Mouse (Mus musculus) intestine, postnatal 0 days (tissue): ENCODE measurements around the gene Urb1. TPM values are rescaled to one million over a fixed set of nuclear protein-coding genes. Genes with fewer than 3 reads are reported as not detected.

Source experiments
- ATAC-seq: fragments of 200-750 bp; cut with Nextera tagmentation; 2 replicates; pipeline ENCODE4 v1.8.0; 2017; ENCODE audit warnings: mild to moderate bottlenecking, moderate TSS enrichment, moderate library complexity
- H3K27ac ChIP-seq: fragments of 300-500 bp; sonication (generic); 2 replicates; pipeline ENCODE4 v1.5.1; 2014; ENCODE audit warnings: mild to moderate bottlenecking, low read depth, low read length, moderate library complexity
- H3K27me3 ChIP-seq: fragments of 300-500 bp; sonication (generic); replicated peaks from 2 replicates; pipeline ENCODE4 v1.6.1; 2014; ENCODE audit warnings: low read length, mixed read lengths; ENCODE audit not compliant: control insufficient read depth, insufficient read depth
- H3K36me3 ChIP-seq: fragments of 300-500 bp; sonication (generic); 2 replicates; pipeline ENCODE4 v1.6.1; 2014; ENCODE audit warnings: mild to moderate bottlenecking, moderate library complexity; ENCODE audit not compliant: control insufficient read depth, insufficient read depth
- H3K4me1 ChIP-seq: fragments of 300-500 bp; sonication (generic); replicated peaks from 2 replicates; pipeline ENCODE4 v1.6.1; 2014; ENCODE audit warnings: antibody characterized with exemption, low read length, mixed read lengths; ENCODE audit not compliant: control insufficient read depth, insufficient read depth
- H3K4me2 ChIP-seq: fragments of 300-500 bp; sonication (generic); replicated peaks from 2 replicates; pipeline ENCODE4 v1.6.1; 2014; ENCODE audit warnings: low read depth, mild to moderate bottlenecking, moderate library complexity
- H3K4me3 ChIP-seq: fragments of 300-500 bp; sonication (generic); 2 replicates; pipeline ENCODE4 v1.5.1; 2014; ENCODE audit warnings: low read depth, low read length
- H3K9ac ChIP-seq: fragments of 300-500 bp; sonication (generic); 2 replicates; pipeline ENCODE4 v1.6.1; 2014; ENCODE audit warnings: mild to moderate bottlenecking, low read depth, low read length
- H3K9me3 ChIP-seq: fragments of 300-500 bp; sonication (generic); 2 replicates; pipeline ENCODE4 v1.6.1; 2016; ENCODE audit warnings: mixed run types; ENCODE audit not compliant: control insufficient read depth
- CTCF ChIP-seq: sonication (generic); IDR thresholded peaks from 2 replicates; pipeline ENCODE4 v1.5.1; 2016; ENCODE audit warnings: low read depth, mild to moderate bottlenecking, control low read depth, antibody characterized with exemption, moderate library complexity
- WGBS: fragments of 180-500 bp; shearing (Covaris S2); extraction: QIAGEN DNeasy Blood & Tissue Kit; methylation state at CpG from one replicate; pipeline ENCODE4 v1.1.7; 2014; 5-methylcytosine and 5-hydroxymethylcytosine counted together
- polyA plus RNA-seq: library from polyadenylated mRNA; unstranded; fragments of >200 nt; fragmentation: Nextera tagmentation; extraction: Ambion mirVana; gene quantifications from 2 replicates; pipeline ENCODE4 v1.2.1, GENCODE M21; 2015

Urb1 gene
- polyA plus RNA-seq, 1 experiment from 2014 or later, result 2.4 TPM

- 90% methylated on average over 11 of the region's 11 CpGs for WGBS
Observed at GRCm38 (mm10) chr16:90783302-90783701, 26.9 kb downstream of the Urb1 start.

GRCm38 (mm10) chr16:90779783-90780182 is 30.4 kb downstream of the Urb1 start:
- Histone ChIP-seq H3K9me3 (no peaks in the 10 kb centered on the region), H3K4me3 (no peak overlapping the region), H3K27ac (no peak overlapping the region), H3K27me3 (no peaks in the 10 kb centered on the region), H3K36me3 (peaks cover 52% of the 10 kb centered on the region; the same call in 1 of the 2 replicates), H3K4me2 (no peak overlapping the region), H3K9ac (no peak overlapping the region), H3K4me1 (no peaks in the 10 kb centered on the region)
- 0 out of 2 replicates have a peak, but pooled peaks have one; percentile 52 for ATAC-seq
- 23% methylated on average over 11 of the region's 11 CpGs for WGBS
- no peak for TF ChIP-seq CTCF

More at GRCm38 (mm10) chr16:90783302-90783701, 26.9 kb downstream of the Urb1 start:
- H3K27ac ChIP-seq, result no peak overlapping the region
- peaks cover 55% of the 10 kb centered on the region for H3K36me3 ChIP-seq
- H3K27me3 ChIP-seq, result no peaks in the 10 kb centered on the region
- no peaks in the 10 kb centered on the region for H3K4me1 ChIP-seq
- no peak for ATAC-seq
- no peak overlapping the region for H3K4me2 ChIP-seq
- H3K4me3 ChIP-seq, result no peak overlapping the region
- H3K9me3 ChIP-seq, result no peaks in the 10 kb centered on the region
- no peak for TF ChIP-seq CTCF
- no peak overlapping the region for H3K9ac ChIP-seq

GRCm38 (mm10) chr16:90775946-90776520 is 34.2 kb downstream of the Urb1 start:
- no peaks in the 10 kb centered on the region for H3K9me3 ChIP-seq
- no peak for TF ChIP-seq CTCF
- H3K9ac ChIP-seq, result no peak overlapping the region
- 79% methylated on average over 10 of the region's 10 CpGs for WGBS
- peaks cover 60% of the 10 kb centered on the region for H3K36me3 ChIP-seq
- no peaks in the 10 kb centered on the region for H3K27me3 ChIP-seq
- ATAC-seq, result no peak
- H3K27ac ChIP-seq, result no peak overlapping the region
- H3K4me3 ChIP-seq, result no peak overlapping the region
- no peak overlapping the region for H3K4me2 ChIP-seq
- no peaks in the 10 kb centered on the region for H3K4me1 ChIP-seq

- 82% methylated on average over 6 of the region's 6 CpGs for WGBS
- H3K27me3 ChIP-seq, result no peaks in the 10 kb centered on the region
- no peak overlapping the region for H3K4me2 ChIP-seq
- no peaks in the 10 kb centered on the region for H3K9me3 ChIP-seq
- no peak overlapping the region for H3K4me3 ChIP-seq
- no peak overlapping the region for H3K27ac ChIP-seq
- ATAC-seq, result no peak
- H3K9ac ChIP-seq, result no peak overlapping the region
- no peak for TF ChIP-seq CTCF
- H3K36me3 ChIP-seq, result peaks cover 64% of the 10 kb centered on the region
- no peaks in the 10 kb centered on the region for H3K4me1 ChIP-seq
Observed at GRCm38 (mm10) chr16:90774646-90775045, 35.6 kb downstream of the Urb1 start.

GRCm38 (mm10) chr16:90774216-90774615 is 36.0 kb downstream of the Urb1 start:
- no peak overlapping the region for H3K4me2 ChIP-seq
- no peaks in the 10 kb centered on the region for H3K27me3 ChIP-seq
- no peak for TF ChIP-seq CTCF
- no peaks in the 10 kb centered on the region for H3K9me3 ChIP-seq
- no peak overlapping the region for H3K4me3 ChIP-seq
- ATAC-seq, result no peak
- WGBS, result 92% methylated on average over 12 of the region's 12 CpGs
- peaks cover 69% of the 10 kb centered on the region for H3K36me3 ChIP-seq
- H3K4me1 ChIP-seq, result no peaks in the 10 kb centered on the region
- H3K27ac ChIP-seq, result no peak overlapping the region
- no peak overlapping the region for H3K9ac ChIP-seq

- no peak overlapping the region for H3K4me3 ChIP-seq
- ATAC-seq, result no peak
- H3K4me1 ChIP-seq, result no peaks in the 10 kb centered on the region
- no peak overlapping the region for H3K27ac ChIP-seq
- TF ChIP-seq CTCF, result no peak
- peaks cover 64% of the 10 kb centered on the region for H3K36me3 ChIP-seq
- H3K9ac ChIP-seq, result no peak overlapping the region
- no peak overlapping the region for H3K4me2 ChIP-seq
- H3K9me3 ChIP-seq, result no peaks in the 10 kb centered on the region
- no peaks in the 10 kb centered on the region for H3K27me3 ChIP-seq
- WGBS, result 94% methylated on average over 15 of the region's 15 CpGs
Observed at GRCm38 (mm10) chr16:90766919-90767454, 43.2 kb downstream of the Urb1 start.
